Mouse (Mus musculus): ENCODE data around the gene Actr10. TPM values are rescaled to one million over a fixed set of nuclear protein-coding genes. Genes with fewer than 3 reads are reported as not detected.
A peak's percentile ranks its signal among the peaks of the same experiment; 100 is the strongest.

Actr10 gene
- polyA plus RNA-seq, 1 experiment, result 112 TPM

DNA sequence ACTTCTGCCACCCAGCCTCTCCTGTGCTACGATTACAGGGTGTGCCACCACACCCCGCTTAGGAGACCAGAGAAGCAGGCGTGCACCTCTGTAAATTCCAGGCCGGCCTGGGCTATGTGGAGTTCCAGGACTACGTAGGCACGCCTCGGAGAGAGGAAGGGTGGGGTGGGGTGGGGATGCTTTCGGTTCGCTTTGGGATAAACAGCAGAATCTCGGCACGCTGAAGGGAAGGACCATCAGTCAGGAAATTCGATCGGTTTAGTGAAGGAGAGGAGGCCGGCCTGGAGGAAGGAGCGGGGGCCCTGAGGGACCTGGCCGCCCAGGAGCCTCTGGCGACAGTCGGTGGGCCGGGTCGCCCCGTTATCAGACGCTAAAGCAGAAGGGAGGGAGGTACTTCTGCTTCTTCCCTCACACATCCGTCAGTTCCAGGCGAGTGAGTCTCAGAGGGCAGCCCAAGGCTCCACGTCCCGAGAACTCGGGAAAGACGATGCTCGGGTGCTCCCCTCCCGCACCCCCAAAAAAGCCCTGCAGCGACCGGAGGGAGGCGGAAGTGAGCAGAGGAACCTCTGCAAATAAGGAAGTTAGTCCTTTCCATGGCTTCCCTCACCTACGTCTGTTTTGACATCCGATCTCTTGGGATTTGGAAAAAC lies 30.6 kb downstream of the Actr10 start:
- TF ChIP-seq POLR2A (IDR thresholded peaks at IDR 0.05; ENCODE audit: borderline replicate concordance, extremely low read depth, insufficient read depth, insufficient read length, poor library complexity, severe bottlenecking) (peak; percentile 21; the same call in 1 of the 2 replicates), CTCF (IDR thresholded peaks at IDR 0.05; ENCODE audit: borderline replicate concordance, extremely low read depth, insufficient read depth, insufficient read length) (peak; percentile 62; the same call in 1 of the 2 replicates)

DNA sequence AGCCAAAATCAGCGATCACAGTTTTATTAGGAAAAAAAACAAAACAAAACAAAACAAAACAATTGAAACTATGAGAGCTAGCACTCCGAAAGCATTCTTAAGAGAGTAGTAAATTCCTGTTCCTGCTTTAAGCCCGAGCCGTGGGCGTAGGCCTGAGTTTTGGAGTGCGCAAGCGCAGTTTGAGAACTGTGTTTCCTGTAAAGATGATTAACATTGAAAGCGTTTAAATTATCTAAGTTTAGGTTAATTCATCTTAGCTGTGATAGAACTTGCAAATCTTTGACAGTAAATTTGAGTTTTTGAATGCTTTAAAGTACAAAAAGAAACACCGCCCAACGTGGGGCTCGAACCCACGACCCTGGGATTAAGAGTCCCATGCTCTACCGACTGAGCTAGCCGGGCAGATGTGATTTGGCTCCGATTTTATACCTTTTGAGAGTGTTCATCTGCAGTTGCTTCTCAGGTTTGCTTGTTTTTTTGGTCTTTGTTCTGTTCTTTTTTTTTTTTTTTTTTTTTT lies 31.2 kb downstream of the Actr10 start:
- peak; percentile 94 for DNase-seq (ENCODE audit: low read depth)
- TF ChIP-seq POLR2A (IDR thresholded peaks at IDR 0.05; ENCODE audit: borderline replicate concordance, extremely low read depth, insufficient read depth, insufficient read length, poor library complexity, severe bottlenecking), result no peak

More for the DNA sequence above, 30.6 kb downstream of the Actr10 start:
- DNase-seq (ENCODE audit: low read depth), result peak; percentile 91

DNA sequence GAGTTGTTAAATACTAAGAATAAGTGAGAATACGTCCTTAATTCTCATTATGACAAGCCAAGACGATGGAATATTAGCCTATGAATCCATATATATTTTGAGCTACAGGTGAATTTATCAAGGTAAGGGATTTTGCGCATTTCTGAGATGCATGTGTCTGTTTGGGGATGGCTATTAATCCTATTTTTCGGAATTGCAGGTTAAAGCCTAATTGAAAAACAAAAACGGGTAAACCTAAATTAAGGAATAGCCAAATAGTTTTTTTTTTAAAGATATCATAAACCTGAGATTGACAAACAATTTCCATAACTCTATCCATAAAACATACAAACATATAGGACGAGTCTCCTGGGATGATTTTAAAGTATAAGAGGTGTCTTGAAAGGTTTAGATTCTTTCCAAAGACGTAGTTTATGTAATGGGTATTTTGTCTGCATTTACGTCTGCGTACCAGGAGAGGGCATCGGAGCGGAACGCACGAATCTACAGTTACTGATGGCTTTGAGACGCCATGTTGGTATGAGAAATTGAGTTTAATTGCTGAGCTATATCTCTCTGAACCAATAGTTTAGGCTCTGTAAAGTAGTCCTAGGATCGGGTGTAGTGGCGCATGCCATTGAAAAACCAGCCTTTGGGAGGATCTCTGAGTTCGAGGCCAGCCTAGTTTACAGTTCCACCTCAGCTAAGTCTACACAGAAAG lies 32.0 kb downstream of the Actr10 start:
- peak; percentile 65; the same call in 1 of the 2 replicates for TF ChIP-seq CTCF (IDR thresholded peaks at IDR 0.05; ENCODE audit: borderline replicate concordance, extremely low read depth, insufficient read depth, insufficient read length)
- no peak for TF ChIP-seq POLR2A (IDR thresholded peaks at IDR 0.05; ENCODE audit: borderline replicate concordance, extremely low read depth, insufficient read depth, insufficient read length, poor library complexity, severe bottlenecking)
- peak; percentile 94 for DNase-seq (ENCODE audit: low read depth)

DNA sequence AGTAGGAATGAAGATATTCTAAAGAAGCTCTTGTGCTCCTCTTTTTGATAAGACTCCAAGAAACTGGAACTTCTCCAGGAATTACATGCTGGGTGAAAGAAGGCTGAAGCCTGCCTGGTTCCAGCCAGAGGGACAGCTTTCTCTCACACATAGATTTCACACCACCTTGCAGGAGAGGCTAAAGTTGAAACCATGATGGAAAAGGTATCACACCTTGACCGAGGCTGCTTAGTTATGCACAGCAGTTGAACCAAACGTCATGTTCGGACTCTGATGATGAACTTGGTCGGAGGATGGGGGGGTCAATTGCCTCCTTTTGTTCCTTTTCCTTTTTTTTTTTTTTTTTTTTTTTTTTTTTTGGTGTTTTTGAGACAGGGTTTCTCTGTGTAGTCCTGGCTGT lies 36.2 kb downstream of the Actr10 start:
- TF ChIP-seq POLR2A (IDR thresholded peaks at IDR 0.05; ENCODE audit: borderline replicate concordance, extremely low read depth, insufficient read depth, insufficient read length, poor library complexity, severe bottlenecking) (no peak), CTCF (IDR thresholded peaks at IDR 0.05; ENCODE audit: borderline replicate concordance, extremely low read depth, insufficient read depth, insufficient read length) (no peak)
- peak; percentile 3 for DNase-seq (ENCODE audit: low read depth)

DNA sequence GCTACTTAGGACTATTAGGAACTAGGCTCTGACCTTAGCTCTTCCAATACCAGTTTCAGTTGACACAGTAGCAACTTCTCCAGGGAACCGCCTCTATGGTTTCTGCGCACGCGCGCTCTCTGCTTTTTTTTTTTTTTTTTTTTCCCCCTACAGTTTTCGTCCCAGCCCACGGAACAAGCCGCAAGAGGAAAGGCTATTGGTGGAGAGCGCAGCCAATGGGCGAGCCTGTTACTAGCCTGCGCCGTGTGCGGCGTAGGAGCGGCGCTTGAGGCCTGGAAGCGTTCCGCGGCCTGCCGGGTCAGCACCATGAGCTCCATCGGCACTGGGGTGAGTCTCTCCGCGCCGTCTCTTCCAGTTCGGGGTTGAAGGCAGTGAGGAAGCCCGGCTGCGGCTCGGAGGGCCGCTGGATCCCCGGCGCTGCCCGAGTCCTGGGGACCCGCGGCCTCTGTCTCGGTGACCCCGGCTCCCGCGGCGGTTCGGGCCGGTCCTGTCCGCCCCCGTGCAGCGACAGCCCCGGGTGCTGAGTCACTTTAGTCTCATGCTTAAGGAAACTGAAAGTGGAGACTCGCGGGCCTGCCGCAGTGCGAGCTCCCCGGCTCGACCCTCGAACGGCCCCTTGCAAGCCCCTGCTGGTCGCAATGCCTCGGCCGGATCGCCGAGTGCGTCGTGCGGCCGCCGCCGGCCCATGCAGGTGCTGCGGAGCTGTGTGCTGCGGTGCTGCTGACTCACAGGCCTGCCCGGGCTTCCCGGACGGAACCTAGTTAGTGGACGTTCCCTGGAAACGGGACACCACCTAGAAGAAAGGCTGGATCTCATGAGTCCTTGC lies 37.0 kb downstream of the Actr10 start, which contains the start of gene Psma3:
TSS of gene Psma3 (plus strand) at position 181 of the 826 bp plus-strand sequence.
- peak; percentile 99 for DNase-seq (ENCODE audit: low read depth)
- TF ChIP-seq POLR2A (IDR thresholded peaks at IDR 0.05; ENCODE audit: borderline replicate concordance, extremely low read depth, insufficient read depth, insufficient read length, poor library complexity, severe bottlenecking), result peak; percentile 71; the same call in 1 of the 2 replicates
- TF ChIP-seq CTCF (IDR thresholded peaks at IDR 0.05; ENCODE audit: borderline replicate concordance, extremely low read depth, insufficient read depth, insufficient read length), result peak; percentile 5; the same call in 1 of the 2 replicates

DNA sequence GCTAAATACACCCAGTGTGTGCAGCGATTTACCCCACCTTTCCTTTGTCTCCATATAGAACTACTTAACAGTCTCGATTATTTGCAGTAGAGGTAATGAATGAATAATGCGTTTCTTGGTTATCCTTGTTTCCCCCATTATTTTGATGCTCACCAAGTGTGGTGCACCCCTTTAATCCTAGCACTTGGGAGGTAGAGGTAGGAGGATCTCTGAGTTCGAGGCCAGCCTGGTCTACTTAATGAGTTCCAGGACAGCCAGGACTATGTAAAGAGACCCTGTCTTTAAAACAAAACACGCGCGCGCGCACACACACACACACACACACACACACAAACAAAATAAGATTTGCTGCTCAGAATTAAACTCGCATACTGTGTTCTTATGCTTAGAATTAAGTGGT lies 37.7 kb downstream of the Actr10 start:
- peak; percentile 18 for DNase-seq (ENCODE audit: low read depth)
- TF ChIP-seq POLR2A (IDR thresholded peaks at IDR 0.05; ENCODE audit: borderline replicate concordance, extremely low read depth, insufficient read depth, insufficient read length, poor library complexity, severe bottlenecking), result no peak
- no peak for TF ChIP-seq CTCF (IDR thresholded peaks at IDR 0.05; ENCODE audit: borderline replicate concordance, extremely low read depth, insufficient read depth, insufficient read length)

DNA sequence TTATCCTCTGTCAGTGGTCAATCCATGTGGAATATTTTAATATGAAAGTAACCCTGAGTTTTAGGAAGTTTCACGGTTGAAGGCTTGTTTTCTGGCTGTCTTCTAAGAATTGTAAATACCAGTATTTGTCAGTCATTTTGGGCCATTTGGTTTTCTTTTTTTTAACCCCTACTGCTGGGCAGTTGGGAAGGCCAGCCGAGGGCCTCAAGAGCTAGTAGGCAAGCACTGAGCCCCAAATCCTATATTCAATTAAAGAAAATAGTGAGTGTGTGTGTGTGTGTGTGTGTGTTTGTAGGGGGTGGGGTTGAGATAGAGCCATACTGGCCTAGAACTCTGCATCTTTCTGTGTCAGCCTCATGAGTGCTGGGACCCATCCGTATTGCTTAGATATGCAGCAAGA lies 38.2 kb downstream of the Actr10 start:
- TF ChIP-seq CTCF (IDR thresholded peaks at IDR 0.05; ENCODE audit: borderline replicate concordance, extremely low read depth, insufficient read depth, insufficient read length), result no peak
- TF ChIP-seq POLR2A (IDR thresholded peaks at IDR 0.05; ENCODE audit: borderline replicate concordance, extremely low read depth, insufficient read depth, insufficient read length, poor library complexity, severe bottlenecking), result no peak
- no peak for DNase-seq (ENCODE audit: low read depth)

- no peak for TF ChIP-seq CTCF (IDR thresholded peaks at IDR 0.05; ENCODE audit: borderline replicate concordance, extremely low read depth, insufficient read depth, insufficient read length)
- TF ChIP-seq POLR2A (IDR thresholded peaks at IDR 0.05; ENCODE audit: borderline replicate concordance, extremely low read depth, insufficient read depth, insufficient read length, poor library complexity, severe bottlenecking), result no peak
- DNase-seq (ENCODE audit: low read depth), result no peak
Measured at GRCm38 (mm10) chr12:70978345-70978744, 40.7 kb downstream of the Actr10 start.

GRCm38 (mm10) chr12:70984855-70985550 lies 47.3 kb downstream of the Actr10 start:
- DNase-seq (ENCODE audit: low read depth), result no peak
- TF ChIP-seq POLR2A (IDR thresholded peaks at IDR 0.05; ENCODE audit: borderline replicate concordance, extremely low read depth, insufficient read depth, insufficient read length, poor library complexity, severe bottlenecking) (no peak), CTCF (IDR thresholded peaks at IDR 0.05; ENCODE audit: borderline replicate concordance, extremely low read depth, insufficient read depth, insufficient read length) (no peak)

DNA sequence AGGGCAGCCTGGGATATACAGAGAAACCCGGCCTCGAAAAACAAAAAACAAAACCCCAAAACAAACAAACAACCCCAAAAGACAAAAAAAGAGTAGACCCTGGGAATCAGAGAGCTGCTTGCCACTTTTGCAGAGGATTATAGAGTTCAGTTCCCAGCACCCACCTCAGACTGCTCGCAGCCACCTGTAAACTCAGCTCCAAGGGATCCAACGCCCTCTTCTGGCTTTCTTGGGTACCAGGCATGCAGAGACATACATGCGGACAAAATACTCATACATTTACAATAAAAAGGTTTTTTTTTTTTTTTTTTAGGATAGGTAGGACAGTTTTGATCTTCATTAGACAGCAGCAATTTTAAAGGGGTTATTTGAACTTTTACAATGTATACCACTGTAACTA lies 59.6 kb downstream of the Actr10 start:
- TF ChIP-seq POLR2A (IDR thresholded peaks at IDR 0.05; ENCODE audit: borderline replicate concordance, extremely low read depth, insufficient read depth, insufficient read length, poor library complexity, severe bottlenecking) (no peak), CTCF (IDR thresholded peaks at IDR 0.05; ENCODE audit: borderline replicate concordance, extremely low read depth, insufficient read depth, insufficient read length) (no peak)
- no peak for DNase-seq (ENCODE audit: low read depth)

Measured in brain, embryonic 14.5 days (tissue).